ENCODE assay signal across 11 mouse cellular contexts in genomic region chr5:121131801-121132200, GRCm38 (mm10).
"Had no signal": no experiment of that assay in that cellular context is flagged by ENCODE, and none has a peak within 500 bp of the region (broad histone marks: within the 10 kb centered on the region; RNA-seq: fewer than 3 reads in every experiment).

No protein-coding gene starts in this region.

- DNase-seq: forebrain, postnatal 0 days; gastrocnemius, postnatal 14 days; gastrocnemius, postnatal 36 days; heart, adult 11 months; heart, adult 2 months; heart, postnatal 14 days; heart, postnatal 36 days; kidney, adult 18-20 months; layer of hippocampus, adult 9-11 months; layer of hippocampus, postnatal 36 days; left cerebral cortex, postnatal 4 days had no signal
